Mouse (Mus musculus): ENCODE results near the gene Styk1. TPM values are rescaled to one million over a fixed set of nuclear protein-coding genes. Genes with fewer than 3 reads are reported as not detected.

Gene Styk1
- 0.20 and 3.0 TPM in 2 replicates for polyA plus RNA-seq (2012; rRNA removed; ENCODE audit: low replicate concordance)

GRCm38 (mm10) chr6:131353352-131353919, at the start of gene Styk1:
Styk1 (minus strand) TSS chr6:131353597.

GRCm38 (mm10) chr6:131388040-131389021, 34.9 kb upstream of the Styk1 start, which contains the start of gene Ybx3:
Ybx3 (minus strand) TSS chr6:131388476.

GRCm38 (mm10) chr6:131292991-131293788, 60.2 kb downstream of the Styk1 start, which contains the start of gene Magohb:
Magohb (minus strand) TSS chr6:131293244.

Other genes starting within 250 kb of the Styk1 start
- gene Klra2, start 106.2 kb downstream of the Styk1 start, polyA plus RNA-seq (2012; rRNA removed; ENCODE audit: low replicate concordance): 0.17 and 0.27 TPM in 2 replicates
- gene Magohb, start 60.4 kb downstream of the Styk1 start, polyA plus RNA-seq (2012; rRNA removed; ENCODE audit: low replicate concordance): 1.5 and 2.2 TPM in 2 replicates
- gene Ybx3, start 34.9 kb upstream of the Styk1 start, polyA plus RNA-seq (2012; rRNA removed; ENCODE audit: low replicate concordance): 79.2 and 91.5 TPM in 2 replicates
- not detected in 2 replicates for gene 5430401F13Rik, start 132.8 kb upstream of the Styk1 start, polyA plus RNA-seq (2012; rRNA removed; ENCODE audit: low replicate concordance)
- gene Gm6619, start 132.8 kb upstream of the Styk1 start, polyA plus RNA-seq (2012; rRNA removed; ENCODE audit: low replicate concordance): not detected in 2 replicates